Mouse (Mus musculus) layer of hippocampus, adult 9-11 months (tissue): Measurements from ENCODE around the gene Cep135.

Experiments
- DNase-seq: peaks from one replicate; pipeline ENCODE4 v3.0.0; 2022

The Cep135 gene

DNA sequence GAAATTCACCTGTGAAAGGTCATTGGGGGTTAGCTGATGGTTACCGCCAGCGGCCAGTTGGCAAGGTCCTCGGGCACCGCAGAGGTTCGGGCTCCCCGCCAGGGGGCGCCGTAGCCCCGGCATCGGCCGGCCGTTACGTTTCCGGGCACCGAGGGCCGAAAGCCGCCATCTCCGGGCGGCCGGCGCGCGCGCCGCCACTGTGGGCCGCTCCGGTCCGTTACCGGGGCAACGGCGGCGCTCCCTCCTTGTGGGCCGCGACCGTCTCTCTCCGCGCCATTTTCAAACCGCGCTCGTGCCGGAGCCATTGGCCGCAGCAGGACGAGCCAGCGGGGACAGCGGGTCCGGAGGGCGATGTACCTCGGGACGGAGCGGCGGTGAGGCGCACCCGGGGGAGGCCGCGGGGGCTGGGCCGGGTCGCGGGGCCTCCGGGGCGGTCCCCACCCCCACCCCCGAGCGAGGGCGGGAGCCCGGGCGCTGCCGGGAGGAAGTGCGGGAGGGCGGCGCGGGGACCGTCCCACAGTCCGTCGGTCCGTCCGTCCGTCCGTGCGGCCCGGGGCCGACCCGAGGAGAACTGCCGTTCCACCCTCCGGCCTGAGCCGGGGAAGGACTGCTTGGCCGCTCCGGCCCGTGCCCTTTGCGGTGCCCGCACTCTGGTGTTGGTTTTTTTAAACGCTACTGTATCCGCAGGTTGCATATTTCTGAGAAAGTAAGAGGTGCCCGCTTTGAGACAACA, at the start of gene Cep135:
Gene Cep135 (plus strand): TSS at position 148 of the 733 bp plus-strand sequence.
- DNase-seq = peak; percentile 87

DNA sequence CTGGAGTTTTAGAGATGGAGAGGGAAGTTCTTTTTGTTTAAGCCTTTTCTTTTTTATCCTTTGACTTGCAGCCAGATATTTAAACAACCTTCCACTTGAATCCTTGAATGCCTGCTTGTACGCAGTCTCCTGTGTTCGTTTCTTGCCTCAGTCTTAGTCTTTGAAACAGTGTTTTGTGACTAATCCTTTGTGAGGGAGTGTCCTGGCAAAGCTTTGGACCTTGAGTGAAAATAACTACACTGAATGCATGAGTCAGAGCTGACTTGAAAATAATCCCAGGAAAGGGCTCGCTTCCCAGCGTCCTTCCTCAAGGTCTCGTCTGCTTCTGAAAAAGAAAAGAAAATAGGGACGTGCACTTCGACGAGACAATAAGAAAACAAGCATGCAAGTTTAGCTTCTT, 48.3 kb upstream of the Cep135 start:
- DNase-seq = peak; percentile 33

DNA sequence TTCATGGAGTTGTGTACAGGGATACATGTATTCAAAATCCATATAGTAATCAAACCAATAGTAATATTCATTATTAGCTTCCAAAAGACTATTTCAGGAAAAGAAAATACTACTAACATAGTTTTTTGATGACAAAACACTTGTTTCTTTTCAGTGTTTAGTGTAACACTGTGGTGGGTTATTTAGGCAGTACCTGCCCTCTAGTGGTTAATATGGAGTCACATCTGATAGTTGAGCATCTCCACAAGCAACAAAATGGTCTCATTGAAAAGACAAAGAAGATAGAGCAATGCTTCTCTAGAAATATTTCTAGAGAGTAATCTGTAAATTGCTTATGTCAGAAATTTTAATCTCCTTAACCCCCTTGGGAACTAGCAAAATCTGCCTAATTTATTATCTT, 47.7 kb upstream of the Cep135 start:
- DNase-seq = no peak

DNA sequence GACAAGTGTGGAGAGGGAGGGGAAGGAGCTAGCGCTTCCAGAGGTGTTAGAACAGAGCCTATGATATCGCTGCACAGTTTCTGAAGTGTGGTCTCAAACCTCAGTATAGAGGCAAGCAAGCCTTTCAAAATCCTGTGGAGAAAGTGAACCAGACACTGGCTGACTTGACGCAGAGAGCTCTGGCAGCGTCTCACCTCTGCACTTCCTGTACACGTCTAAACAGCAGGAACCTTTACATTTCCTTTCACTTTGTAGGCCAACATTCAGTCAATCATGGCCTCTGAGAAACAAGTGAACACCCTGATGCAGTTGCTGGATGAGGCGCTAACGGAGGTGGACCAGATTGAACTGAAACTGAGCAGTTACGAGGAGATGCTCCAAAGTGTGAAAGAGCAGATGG, 45.3 kb upstream of the Cep135 start:
- DNase-seq = no peak

DNA sequence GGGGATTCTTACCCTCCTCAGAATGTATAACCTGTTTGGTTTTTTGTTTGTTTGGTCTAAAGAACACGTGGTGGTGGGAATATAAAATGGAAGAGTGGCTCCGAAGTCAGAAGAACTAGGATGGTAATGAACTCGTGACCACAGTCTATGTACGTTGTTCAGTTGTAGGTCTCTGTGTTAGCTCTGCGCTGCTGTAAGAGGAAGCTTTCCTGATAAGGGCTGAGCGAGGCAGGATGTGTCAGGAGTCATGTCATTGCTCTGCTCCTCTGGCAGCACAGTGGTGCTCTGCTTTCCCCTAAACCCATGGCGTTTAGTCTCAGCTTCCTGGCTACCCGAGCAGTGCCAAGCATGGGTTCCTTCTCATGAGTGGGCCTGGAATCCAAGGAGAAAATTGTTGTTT, 38.1 kb upstream of the Cep135 start:
- no peak for DNase-seq

DNA sequence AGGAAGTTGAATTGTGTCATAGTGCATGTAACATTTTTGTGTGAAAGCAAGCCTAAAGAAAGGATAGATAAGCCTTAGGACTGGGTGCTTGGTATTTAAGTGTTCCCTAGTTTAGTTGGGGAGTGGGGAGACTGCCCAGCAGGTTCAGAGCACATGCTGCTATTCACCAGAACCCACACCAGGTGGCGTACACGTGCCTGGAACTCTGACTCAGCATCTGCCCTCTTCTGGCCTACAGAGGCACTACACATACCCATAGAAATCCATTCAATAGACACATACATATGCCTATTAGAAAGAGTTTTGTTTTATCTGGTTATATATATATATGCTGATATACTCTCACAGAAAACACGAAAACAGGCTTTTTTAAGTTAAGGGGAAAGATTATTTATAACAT, 23.2 kb upstream of the Cep135 start:
- peak; percentile 46 for DNase-seq

DNA sequence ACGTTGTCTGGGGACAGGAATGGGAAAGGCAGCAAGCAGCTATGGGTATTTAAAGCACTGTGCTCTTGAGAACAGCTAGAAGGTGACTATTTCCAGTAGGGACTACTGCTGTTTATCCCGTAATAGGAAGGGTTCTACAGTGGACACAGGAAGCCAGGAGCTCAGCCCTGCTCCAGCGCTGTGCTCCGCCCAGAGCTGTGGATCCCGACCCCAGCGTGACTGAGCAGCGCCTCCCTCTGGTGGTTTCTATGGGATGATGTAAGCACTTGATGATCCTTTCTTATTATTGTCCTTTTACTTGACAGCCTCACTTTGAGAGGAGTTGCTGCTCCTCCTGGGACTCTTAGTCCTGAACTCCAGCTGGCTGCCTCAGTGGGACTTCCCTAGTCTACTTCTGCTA, 14.2 kb upstream of the Cep135 start:
- no peak for DNase-seq

DNA sequence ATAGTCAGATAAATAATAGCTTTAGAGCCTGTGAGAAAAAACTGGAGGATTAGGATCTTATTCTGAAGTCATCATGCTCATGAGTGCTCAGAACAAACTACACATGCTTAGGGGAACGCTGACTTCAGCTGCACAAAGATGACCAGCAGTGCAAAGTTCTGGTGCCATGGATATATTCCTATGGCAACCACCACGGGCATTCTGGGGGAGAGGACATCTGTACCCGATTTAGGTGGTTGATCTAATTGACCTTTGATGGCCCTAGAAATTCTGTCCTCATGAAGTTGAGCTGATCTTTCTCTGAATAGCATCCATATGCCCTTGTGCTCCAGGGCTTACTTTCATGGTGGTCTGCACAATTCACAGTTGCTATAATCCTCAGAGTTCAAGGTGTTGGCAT, 11.5 kb upstream of the Cep135 start:
- no peak for DNase-seq

DNA sequence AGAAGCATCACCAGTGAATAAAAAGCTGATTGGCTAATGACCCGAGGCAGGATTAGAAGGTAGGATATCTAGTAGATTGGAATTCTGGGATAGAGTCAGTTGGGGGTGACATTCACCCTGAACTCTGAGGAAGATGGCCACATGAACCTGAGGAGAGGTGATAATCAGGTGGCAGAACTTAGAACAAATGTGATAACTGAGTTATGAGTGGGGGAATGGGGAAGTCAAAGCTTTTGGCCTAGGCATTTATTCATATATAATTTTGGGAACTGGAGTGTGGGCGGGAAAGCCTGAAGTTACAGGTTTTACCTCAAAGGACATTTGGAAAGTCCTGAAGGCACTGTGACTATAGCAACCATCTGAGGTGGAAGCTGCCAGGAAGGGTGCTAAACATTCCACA, 3.1 kb upstream of the Cep135 start:
- no peak for DNase-seq

DNA sequence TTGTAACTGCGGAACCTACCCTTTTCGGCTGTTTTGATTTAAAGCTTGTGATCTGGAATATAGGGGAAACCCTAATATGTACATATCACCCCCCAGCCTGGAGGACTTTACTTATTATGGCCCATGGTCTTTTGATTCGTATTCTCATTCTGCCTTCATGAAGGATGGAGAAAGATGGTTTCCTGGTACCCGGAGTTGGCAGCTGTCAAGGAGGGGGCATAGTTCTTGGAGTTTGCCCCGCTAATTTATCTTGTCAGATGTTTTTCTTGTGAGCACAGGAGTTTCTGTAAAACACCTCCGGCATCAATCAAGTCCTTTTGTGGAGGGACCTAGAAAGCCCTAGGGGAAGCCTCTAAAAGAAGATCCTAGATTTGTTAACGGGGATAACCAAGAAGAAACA, 813 bp downstream of the Cep135 start:
- DNase-seq = no peak

DNA sequence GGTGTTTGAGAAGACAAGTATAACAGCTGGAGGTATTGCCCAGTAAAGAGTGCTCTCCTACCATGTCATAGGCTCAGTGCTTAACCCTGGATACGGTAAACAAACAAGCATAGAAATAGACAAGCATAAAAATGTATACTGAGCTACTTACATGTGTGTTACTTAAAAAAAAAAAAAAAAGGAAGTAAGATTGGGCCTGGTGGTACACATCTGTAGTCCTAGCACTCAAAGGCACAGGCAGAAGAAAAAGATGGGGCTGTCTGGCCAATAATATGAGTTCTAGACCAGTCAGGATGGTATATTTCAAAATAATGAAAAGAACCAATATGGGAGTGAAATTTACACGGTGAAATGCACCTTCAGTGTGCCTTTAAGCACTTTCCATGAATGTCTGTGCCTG, 1.5 kb downstream of the Cep135 start:
- no peak for DNase-seq

DNA sequence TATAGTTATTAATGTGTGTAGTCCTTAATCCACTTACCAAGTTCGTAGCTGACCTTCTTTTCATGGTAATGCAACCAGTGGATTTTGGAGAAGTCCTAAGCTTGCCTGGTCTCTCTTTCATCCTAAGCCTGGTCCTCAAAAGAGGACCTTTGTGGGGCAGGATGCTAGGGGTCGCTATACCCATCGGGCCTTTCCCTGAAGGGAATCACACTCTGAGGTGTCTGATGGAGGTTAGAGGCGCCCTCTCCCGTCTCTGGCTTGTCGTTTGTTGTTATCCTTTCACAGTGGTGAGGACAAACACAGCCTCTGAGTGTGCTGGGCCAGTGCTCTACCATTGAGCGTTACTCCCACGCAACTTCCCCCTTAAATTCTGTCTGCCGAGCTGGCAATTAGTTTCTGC, 3.4 kb downstream of the Cep135 start:
- peak; percentile 19 for DNase-seq

DNA sequence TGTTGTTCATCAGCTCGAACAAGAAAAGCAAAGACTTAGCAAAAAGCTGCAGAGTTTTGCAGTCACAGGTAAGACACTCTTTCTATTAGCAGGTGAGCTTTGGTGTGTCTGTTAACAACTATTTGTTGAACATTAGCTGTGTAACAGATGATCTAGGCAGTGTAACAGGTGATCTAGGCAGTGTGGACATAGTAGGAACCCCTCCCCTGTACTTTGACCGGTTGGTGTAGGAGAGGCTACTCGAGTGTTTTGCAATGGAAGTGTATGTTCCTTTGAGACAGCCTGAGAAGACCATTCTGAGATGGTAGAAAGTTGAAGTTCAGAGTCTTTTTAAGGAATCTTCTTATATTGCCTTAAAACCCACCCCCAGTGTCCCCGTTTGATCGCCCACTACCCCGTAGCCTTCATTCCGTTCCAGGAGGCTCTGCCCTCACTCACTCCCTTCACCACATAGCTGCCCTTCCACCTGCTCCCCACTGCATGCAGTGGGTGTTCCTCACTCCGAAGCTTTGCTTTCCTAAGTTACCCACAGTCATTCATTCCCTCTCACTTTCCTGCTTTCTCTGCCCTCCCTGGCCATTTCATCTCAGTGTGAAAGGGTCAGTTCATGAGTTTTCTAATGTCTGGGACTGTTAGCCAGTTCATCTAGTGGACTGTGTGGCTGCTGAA, 21.3 kb downstream of the Cep135 start:
- no peak for DNase-seq

DNA sequence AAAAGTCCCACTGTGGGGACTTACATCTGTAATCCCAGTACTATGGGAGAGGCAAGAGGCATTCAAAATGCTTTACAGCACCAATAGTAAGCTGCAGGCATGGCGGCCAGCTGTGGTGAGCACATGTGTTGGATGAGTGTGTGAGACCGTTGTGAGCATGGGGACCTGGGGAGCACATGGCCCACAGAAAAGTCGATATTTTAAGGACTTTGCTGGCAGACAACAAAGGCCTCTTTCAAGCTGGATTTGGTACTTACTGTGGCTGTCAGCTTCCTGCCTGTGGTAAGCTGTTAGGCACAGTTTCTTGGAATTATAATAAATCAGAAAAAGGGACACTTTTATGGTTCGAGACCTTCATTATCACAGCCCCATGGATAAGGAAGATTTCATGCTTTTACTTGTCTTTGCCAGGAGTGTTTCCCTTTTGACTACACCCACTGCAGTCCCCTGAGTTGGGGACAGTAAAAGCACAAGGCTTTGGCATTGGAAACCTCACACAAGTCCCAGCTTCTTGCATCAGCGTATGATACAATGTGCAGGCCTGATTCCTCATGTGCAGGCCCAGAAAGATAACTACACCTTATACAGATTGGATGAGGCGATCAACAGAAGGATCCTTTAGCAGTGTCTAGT, 24.5 kb downstream of the Cep135 start:
- no peak for DNase-seq

DNA sequence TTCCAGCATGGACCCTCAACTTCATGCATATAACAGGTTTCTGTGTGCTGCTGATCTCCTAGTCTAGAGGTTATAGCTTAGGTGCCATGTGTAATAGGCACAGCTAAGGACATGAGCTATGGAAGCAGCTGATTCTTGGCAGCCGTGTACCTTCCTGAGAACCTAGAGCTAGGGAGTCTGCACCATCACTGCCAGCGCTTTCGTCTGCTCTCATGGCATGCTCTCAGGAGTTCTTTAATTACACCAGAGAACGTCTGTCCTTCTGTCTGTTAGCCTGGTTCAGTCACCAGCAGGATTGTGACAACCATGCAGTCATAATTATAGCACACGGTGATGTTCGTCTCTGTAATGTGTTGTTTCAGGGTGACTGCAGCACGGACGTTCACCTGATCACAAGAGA, 26.8 kb downstream of the Cep135 start:
- DNase-seq = peak; percentile 35

DNA sequence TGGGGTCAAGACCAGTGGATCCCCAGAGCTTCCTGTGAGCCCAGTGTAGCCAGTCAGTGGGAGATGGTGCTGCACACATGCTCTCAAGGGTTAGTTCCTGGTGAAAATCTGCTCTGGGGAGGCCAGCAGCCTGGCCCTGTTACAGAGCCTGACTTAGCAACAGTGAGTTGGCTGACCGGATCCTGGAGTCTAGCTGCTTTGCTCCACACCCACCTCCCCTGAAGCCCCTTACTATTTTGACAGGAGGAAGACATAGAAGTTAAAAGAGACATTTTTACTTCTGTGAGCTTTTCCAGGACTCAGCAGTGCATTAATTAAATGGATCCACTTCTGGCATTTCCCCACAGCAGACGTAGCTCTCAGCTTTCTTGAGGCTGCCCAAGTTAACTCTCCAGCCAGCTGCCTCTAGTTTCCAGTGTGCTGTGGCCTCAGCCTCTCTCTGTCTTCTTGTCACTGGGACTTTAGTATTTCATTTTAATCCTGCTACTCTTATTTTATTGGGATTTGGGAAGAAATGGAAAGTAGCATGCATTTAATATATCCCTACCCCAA, 27.8 kb downstream of the Cep135 start:
- DNase-seq = no peak

DNA sequence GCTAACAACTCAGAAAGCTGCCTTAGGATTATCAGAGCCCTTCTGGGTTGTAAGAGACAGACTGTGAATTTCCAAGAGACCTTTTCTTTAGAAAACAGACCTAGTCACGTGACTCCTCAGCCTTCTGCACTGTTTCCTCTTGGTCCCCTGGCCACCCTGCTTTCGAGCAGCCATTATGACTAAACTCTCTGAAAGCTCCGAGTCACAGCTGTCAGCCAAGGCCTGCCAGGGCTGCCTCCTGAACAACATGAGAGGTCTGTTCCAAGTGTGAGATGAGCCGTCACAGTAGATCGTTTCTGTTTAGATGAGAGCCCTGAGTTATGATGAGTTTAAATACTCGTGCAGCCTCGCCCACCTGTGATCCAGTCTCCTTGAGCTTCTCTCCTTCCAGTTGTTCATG, 30.3 kb downstream of the Cep135 start:
- DNase-seq = peak; percentile 59

DNA sequence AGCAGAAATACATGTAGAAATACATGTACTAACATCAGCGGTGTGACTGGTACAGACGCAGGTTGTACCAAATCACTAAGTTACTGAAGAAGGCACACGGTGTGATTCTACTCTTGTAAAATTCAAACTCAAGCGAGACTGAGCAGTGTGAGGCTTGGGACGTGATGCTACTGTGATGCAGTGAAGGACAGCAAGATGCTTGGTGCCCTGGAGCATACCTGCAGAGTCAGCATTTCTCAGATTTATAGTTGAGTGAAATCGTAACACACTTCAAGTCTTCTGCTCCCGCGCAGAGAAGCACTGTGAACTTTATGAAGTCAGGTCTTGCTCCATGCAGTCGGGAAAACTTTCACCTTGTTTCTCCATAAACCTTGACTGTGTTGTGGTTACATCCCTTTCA, 35.3 kb downstream of the Cep135 start:
- no peak for DNase-seq

DNA sequence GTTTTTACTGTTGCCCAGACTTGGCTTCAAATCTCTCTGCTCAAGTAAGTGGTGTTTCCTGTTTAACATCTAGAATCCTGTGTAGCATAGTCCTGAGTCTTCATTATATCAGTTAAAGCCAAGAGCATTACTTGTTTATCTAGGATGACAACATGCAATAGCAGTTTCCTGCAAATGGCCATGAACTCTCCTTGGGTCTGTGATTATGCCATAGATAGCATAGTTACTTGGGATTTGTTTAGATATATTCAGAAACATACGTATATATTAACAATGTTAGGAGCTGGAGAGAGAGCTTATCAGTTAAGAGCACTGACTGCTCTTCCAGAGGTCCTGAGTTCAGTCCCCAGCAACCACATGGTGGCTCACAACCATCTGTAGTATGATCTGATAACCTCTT, 39.3 kb downstream of the Cep135 start:
- DNase-seq = no peak

DNA sequence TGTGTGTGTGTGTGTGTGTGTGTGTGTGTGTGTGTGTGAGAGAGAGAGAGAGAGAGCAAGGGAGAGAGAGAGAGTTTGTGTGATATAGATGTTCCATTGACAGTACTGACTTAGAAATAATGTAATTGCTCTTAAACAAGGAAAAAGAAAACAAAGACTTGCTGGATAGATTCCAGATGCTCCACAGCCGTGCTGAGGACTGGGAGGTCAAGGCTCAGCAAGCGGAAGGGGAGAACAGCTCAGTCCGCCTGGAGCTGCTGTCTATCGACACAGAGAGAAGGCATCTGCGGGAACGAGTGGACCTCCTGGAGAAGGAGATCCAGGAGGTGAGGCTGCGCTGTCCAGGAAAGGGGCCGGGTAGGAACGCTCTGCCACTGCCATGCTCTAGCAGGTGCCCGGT, 45.5 kb downstream of the Cep135 start:
- no peak for DNase-seq

DNA sequence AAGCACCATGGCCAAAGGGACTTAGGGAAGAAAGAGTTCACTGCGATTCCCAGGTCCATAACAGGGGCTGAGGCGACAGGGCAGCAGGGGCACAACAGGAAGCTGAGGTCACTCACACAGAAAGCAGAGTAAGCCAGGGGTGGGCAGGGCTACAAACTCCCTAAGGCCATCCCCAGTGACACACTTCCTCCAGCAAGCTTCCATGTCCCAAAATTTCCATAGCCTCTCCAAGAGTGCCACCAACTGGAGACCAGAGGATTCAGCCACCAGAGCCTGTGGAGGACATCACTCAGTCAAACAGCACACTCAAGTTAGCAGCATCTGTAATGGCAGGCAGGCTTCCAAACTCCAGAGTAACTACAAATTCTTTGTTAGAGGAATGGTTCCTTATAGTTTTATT, 47.1 kb downstream of the Cep135 start:
- DNase-seq = no peak

DNA sequence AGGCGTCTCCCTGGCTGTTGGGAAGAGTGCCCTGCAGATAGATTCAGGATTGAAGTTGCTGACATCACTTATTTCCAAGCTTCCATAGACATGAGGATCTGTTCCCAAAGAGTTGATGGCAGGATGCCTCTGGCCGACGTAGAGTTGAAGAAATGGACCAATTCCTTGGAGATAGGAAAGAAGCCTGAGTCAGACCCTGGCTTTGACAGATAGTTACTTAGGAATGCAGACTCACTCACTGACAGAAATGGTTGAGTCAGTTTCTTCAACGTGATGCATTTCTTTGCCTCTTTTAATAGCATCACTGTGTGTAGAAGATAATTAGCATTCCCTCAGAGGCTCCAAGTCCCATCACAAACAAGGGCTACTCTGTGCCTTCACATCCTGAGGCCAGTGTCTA, 53.6 kb downstream of the Cep135 start:
- no peak for DNase-seq

DNA sequence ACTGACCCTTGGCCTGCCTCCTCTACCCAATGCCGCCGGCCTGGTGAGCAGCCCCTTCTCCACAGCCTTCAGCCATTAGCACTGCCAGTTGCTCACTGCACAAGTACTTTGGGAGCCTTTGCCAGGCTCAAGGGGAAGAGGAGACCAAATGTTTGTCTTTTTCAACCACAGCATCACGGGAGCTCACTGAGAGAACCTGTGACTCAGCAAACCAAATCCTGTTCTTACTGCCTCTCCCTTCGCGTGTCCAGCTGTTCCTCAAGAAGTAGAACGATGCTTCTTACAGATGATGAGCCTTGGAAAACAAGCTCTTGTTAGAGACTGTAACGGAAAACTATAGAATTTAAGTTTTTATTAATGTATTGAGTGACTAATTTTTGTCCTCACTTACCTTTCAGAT, 55.7 kb downstream of the Cep135 start:
- no peak for DNase-seq
